Mouse (Mus musculus) erythroblast, adult 5-6 weeks (primary cell): ENCODE data around the gene 9930111J21Rik1. TPM values are rescaled to one million over a fixed set of nuclear protein-coding genes. Genes with fewer than 3 reads are reported as not detected.
A peak's percentile ranks its signal among the peaks of the same experiment; 100 is the strongest.
"Not testable (repeated sequence)": the region's sequence is repeated elsewhere in the genome, so short reads cannot be mapped to it uniquely, and the experiment has no call there.

ENCODE experiments used
- ATAC-seq: replicated peaks from 2 replicates; pipeline ENCODE4 v1.8.0; 2016; ENCODE audit warnings: moderate number of reproducible peaks, mild to moderate bottlenecking, moderate TSS enrichment, inconsistent platforms; ENCODE audit not compliant: poor library complexity, low FRiP score, severe bottlenecking
- total RNA-seq, 2 experiments: library from RNA; stranded (forward) in 1 of 2; stranded (reverse) in 1 of 2; fragments of 150-400 nt in 1 of 2; fragments of 200-764, 138-1000 nt in 1 of 2; gene quantifications; 2 replicates each; pipeline versions ENCODE4 v1.2.3 to v1.2.4; 2015 to 2017; ENCODE audit warnings: low replicate concordance in 2 of 2

The 9930111J21Rik1 gene
- total RNA-seq (2015; ENCODE audit: low replicate concordance) (4.6 and 18.6 TPM in 2 replicates), total RNA-seq (2017; ENCODE audit: low replicate concordance) (1.7 and 3.7 TPM in 2 replicates)

GRCm38 (mm10) chr11:48979251-48979650, at the start of gene 9930111J21Rik1:
TSS of gene 9930111J21Rik1 (minus strand) at chr11:48979398.
- peak; percentile 50; the same call in 1 of the 2 replicates for ATAC-seq

GRCm38 (mm10) chr11:49012074-49012473, 32.9 kb upstream of the 9930111J21Rik1 start:
- not testable (repeated sequence) for ATAC-seq

GRCm38 (mm10) chr11:49006785-49007184, 27.6 kb upstream of the 9930111J21Rik1 start:
- ATAC-seq = not testable (repeated sequence)

- ATAC-seq = not testable (repeated sequence)
These were observed 27.1 kb upstream of the 9930111J21Rik1 start for GRCm38 (mm10) chr11:49006317-49006716.

GRCm38 (mm10) chr11:49000411-49000810, 21.2 kb upstream of the 9930111J21Rik1 start:
- ATAC-seq = not testable (repeated sequence)

GRCm38 (mm10) chr11:48994018-48994417, 14.8 kb upstream of the 9930111J21Rik1 start, which contains the start of gene Tgtp1:
TSS of gene Tgtp1 (minus strand) at chr11:48994172.
- not testable (repeated sequence) for ATAC-seq

- ATAC-seq = not testable (repeated sequence)
These were observed 14.1 kb upstream of the 9930111J21Rik1 start for GRCm38 (mm10) chr11:48993296-48993695.

GRCm38 (mm10) chr11:48991740-48992520, 12.7 kb upstream of the 9930111J21Rik1 start, which contains the start of gene Gm12185:
TSS of gene Gm12185 (minus strand) at chr11:48992226.
- peak; percentile 61 for ATAC-seq

GRCm38 (mm10) chr11:48989981-48990380, 10.8 kb upstream of the 9930111J21Rik1 start:
- ATAC-seq = peak; percentile 79

GRCm38 (mm10) chr11:48988219-48988618, 9.0 kb upstream of the 9930111J21Rik1 start:
- ATAC-seq = not testable (repeated sequence)

- not testable (repeated sequence) for ATAC-seq
These were observed 3.6 kb upstream of the 9930111J21Rik1 start for GRCm38 (mm10) chr11:48982848-48983247.

GRCm38 (mm10) chr11:48980052-48980451, 854 bp upstream of the 9930111J21Rik1 start:
- ATAC-seq = not testable (repeated sequence)

GRCm38 (mm10) chr11:48978240-48978939, 808 bp downstream of the 9930111J21Rik1 start, which contains the start of gene Olfr56:
TSS of gene Olfr56 (plus strand) at chr11:48978889.
- not testable (repeated sequence) for ATAC-seq

GRCm38 (mm10) chr11:48974686-48975085, 4.5 kb downstream of the 9930111J21Rik1 start:
- ATAC-seq = not testable (repeated sequence)

GRCm38 (mm10) chr11:48946090-48946489, 33.1 kb downstream of the 9930111J21Rik1 start, which contains the start of gene Psme2b:
TSS of gene Psme2b (minus strand) at chr11:48946190.
- not testable (repeated sequence) for ATAC-seq

- not testable (repeated sequence) for ATAC-seq
These were observed 39.9 kb downstream of the 9930111J21Rik1 start for GRCm38 (mm10) chr11:48939286-48939685.

- ATAC-seq = not testable (repeated sequence)
These were observed 43.9 kb downstream of the 9930111J21Rik1 start for GRCm38 (mm10) chr11:48935291-48935690.

- ATAC-seq = not testable (repeated sequence)
These were observed 45.3 kb downstream of the 9930111J21Rik1 start for GRCm38 (mm10) chr11:48933923-48934322.

- ATAC-seq = not testable (repeated sequence)
These were observed 45.8 kb downstream of the 9930111J21Rik1 start for GRCm38 (mm10) chr11:48933422-48933821.

- ATAC-seq = not testable (repeated sequence)
These were observed 51.1 kb downstream of the 9930111J21Rik1 start for GRCm38 (mm10) chr11:48928068-48928467.
